Comparison of ENCODE assay signal across 11 mouse cellular contexts in genomic region chr19:57356273-57356672, GRCm38 (mm10). TPM values are rescaled to one million over a fixed set of nuclear protein-coding genes. Genes with fewer than 3 reads are reported as not detected.
DNase-seq lines count a peak whose midpoint lies in the region; ATAC-seq and TF ChIP-seq lines count a peak whose summit lies in the region.
"Had no signal": no experiment of that assay in that cellular context is flagged by ENCODE, and none has a peak within 500 bp of the region (broad histone marks: within the 10 kb centered on the region; RNA-seq: fewer than 3 reads in every experiment).

No protein-coding gene starts in this region.

- H3K4me2 ChIP-seq in forebrain, embryonic 13.5 days: no peak overlapping the region
- H3K4me2 ChIP-seq: midbrain, embryonic 12.5 days had no signal

- no peak for TF ChIP-seq POLR2A in heart, adult 2 months (IDR thresholded peaks at IDR 0.05; ENCODE audit: insufficient read depth, low read depth, low read length)

- DNase-seq in heart, adult 2 months: no peak
- DNase-seq in heart, adult 11 months: no peak
- DNase-seq in limb, embryonic 10.5 days (ENCODE audit: low spot score): no peak
- no peak for DNase-seq in right cerebral cortex, postnatal 4 days
- DNase-seq in midbrain, embryonic 10.5 days (ENCODE audit: low spot score): no peak
- DNase-seq: right cerebral cortex, postnatal 14 days had no signal

- WGBS in heart, adult 2 months: 32% methylated on average over 7 of the region's 7 CpGs
- 87% methylated on average over 7 of the region's 7 CpGs for WGBS in limb, embryonic 10.5 days
- WGBS in forebrain, embryonic 13.5 days: 88% methylated on average over 7 of the region's 7 CpGs
- 85% methylated on average over 7 of the region's 7 CpGs for WGBS in midbrain, embryonic 10.5 days

- no peaks in the 10 kb centered on the region for H3K9me3 ChIP-seq in limb, embryonic 10.5 days (replicated peaks)
- no peaks in the 10 kb centered on the region for H3K9me3 ChIP-seq in megakaryocyte, embryonic 14.5 days
- H3K9me3 ChIP-seq in forebrain, embryonic 13.5 days (replicated peaks): no peaks in the 10 kb centered on the region
- H3K9me3 ChIP-seq in midbrain, embryonic 10.5 days (replicated peaks): no peaks in the 10 kb centered on the region
- H3K9me3 ChIP-seq: midbrain, embryonic 12.5 days had no signal

- peak; percentile 7 for ATAC-seq in CD4-positive, CD25-positive, alpha-beta regulatory T cell, adult 4 months
- ATAC-seq in forebrain, embryonic 13.5 days: no peak

- no peaks in the 10 kb centered on the region for H3K27me3 ChIP-seq in heart, adult 2 months (ENCODE audit: control insufficient read depth, insufficient read depth, low read length)
- H3K27me3 ChIP-seq in limb, embryonic 10.5 days (ENCODE audit: low read depth, poor library complexity, severe bottlenecking): no peaks in the 10 kb centered on the region
- H3K27me3 ChIP-seq in megakaryocyte, embryonic 14.5 days (replicated peaks): no peaks in the 10 kb centered on the region
- H3K27me3 ChIP-seq in forebrain, embryonic 13.5 days: no peaks in the 10 kb centered on the region
- no peaks in the 10 kb centered on the region for H3K27me3 ChIP-seq in midbrain, embryonic 10.5 days (ENCODE audit: low read depth, poor library complexity, severe bottlenecking)
- H3K27me3 ChIP-seq: midbrain, embryonic 12.5 days had no signal

- H3K27ac ChIP-seq in heart, adult 2 months: peak overlapping the region; percentile 84
- H3K27ac ChIP-seq in limb, embryonic 10.5 days: peak overlapping the region; percentile 68; the same call in 1 of the 2 replicates
- no peak overlapping the region for H3K27ac ChIP-seq in forebrain, embryonic 13.5 days
- H3K27ac ChIP-seq in midbrain, embryonic 10.5 days (replicated peaks): no peak overlapping the region

- no peak overlapping the region for H3K9ac ChIP-seq in heart, adult 2 months (ENCODE audit: low read depth, low read length)
- no peak overlapping the region for H3K9ac ChIP-seq in forebrain, embryonic 13.5 days

- H3K36me3 ChIP-seq in heart, adult 2 months (ENCODE audit: control insufficient read depth, insufficient read depth, low read length): no peaks in the 10 kb centered on the region
- peaks cover 9% of the 10 kb centered on the region; the same call in 1 of the 2 replicates for H3K36me3 ChIP-seq in limb, embryonic 10.5 days
- peaks cover 19% of the 10 kb centered on the region for H3K36me3 ChIP-seq in megakaryocyte, embryonic 14.5 days (replicated peaks; ENCODE audit: low read length)
- H3K36me3 ChIP-seq in forebrain, embryonic 13.5 days (ENCODE audit: poor library complexity, severe bottlenecking): no peaks in the 10 kb centered on the region
- 0 out of 2 replicates have a peak, but pooled peaks cover 5% of the 10 kb centered on the region for H3K36me3 ChIP-seq in midbrain, embryonic 10.5 days
- H3K36me3 ChIP-seq: midbrain, embryonic 12.5 days had no signal

- no peak overlapping the region; the same call in 1 of the 2 replicates for H3K4me3 ChIP-seq in heart, adult 2 months
- no peak overlapping the region for H3K4me3 ChIP-seq in limb, embryonic 10.5 days
- H3K4me3 ChIP-seq in megakaryocyte, embryonic 14.5 days (replicated peaks): peak overlapping the region; percentile 85
- H3K4me3 ChIP-seq in forebrain, embryonic 13.5 days: no peak overlapping the region
- no peak overlapping the region for H3K4me3 ChIP-seq in midbrain, embryonic 10.5 days
- H3K4me3 ChIP-seq: erythroblast, embryonic 14.5 days; midbrain, embryonic 12.5 days had no signal

- peaks cover under 1% of the 10 kb centered on the region; the same call in 1 of the 2 replicates for H3K79me2 ChIP-seq in heart, adult 2 months (replicated peaks; ENCODE audit: control insufficient read depth, insufficient read depth, low read length)

- peaks cover 13% of the 10 kb centered on the region for H3K4me1 ChIP-seq in heart, adult 2 months (ENCODE audit: control insufficient read depth, insufficient read depth, low read length)
- peaks cover 27% of the 10 kb centered on the region for H3K4me1 ChIP-seq in limb, embryonic 10.5 days
- H3K4me1 ChIP-seq in megakaryocyte, embryonic 14.5 days: peaks cover 79% of the 10 kb centered on the region
- H3K4me1 ChIP-seq in forebrain, embryonic 13.5 days: peaks cover 18% of the 10 kb centered on the region; the same call in 1 of the 2 replicates
- peaks cover 32% of the 10 kb centered on the region for H3K4me1 ChIP-seq in midbrain, embryonic 10.5 days

- intact Hi-C loops in heart, adult 2 months (cut with DNase I): no loop called here

- no peak for TF ChIP-seq CTCF in heart, adult 2 months (IDR thresholded peaks at IDR 0.05)

- no peak for TF ChIP-seq EP300 in heart, adult 2 months (IDR thresholded peaks at IDR 0.05; ENCODE audit: insufficient read depth, low read depth, low read length)

RNA-seq across cellular contexts. Expression of gene Fam160b1, which starts 4.2 kb away (rescaled TPM):
- 10 to 100 TPM; 10.6 to 11.1 TPM for total RNA-seq in heart, adult 2 months (2021)
- polyA plus RNA-seq in heart, adult 2 months (2012; rRNA removed): 6.7 and 10.2 TPM in 2 replicates
- 1 to 10 TPM; 8.1 to 8.7 TPM for polyA plus RNA-seq in CD4-positive, CD25-positive, alpha-beta regulatory T cell, adult 4 months (2017; shearing (Covaris generic))
- 12.2 and 13.2 TPM in 2 replicates for polyA plus RNA-seq in limb, embryonic 10.5 days (2016; fragmentation: Nextera tagmentation; extraction: Ambion mirVana)
- polyA plus RNA-seq in megakaryocyte, embryonic 14.5 days (2012; ENCODE audit: insufficient read depth, low replicate concordance): 2.9 TPM in 2 replicates
- polyA plus RNA-seq in forebrain, embryonic 13.5 days (2015; fragmentation: Nextera tagmentation; extraction: Ambion mirVana): 11.6 and 12.7 TPM in 2 replicates
- polyA plus RNA-seq in midbrain, embryonic 10.5 days (2016; fragmentation: Nextera tagmentation; extraction: Ambion mirVana): 10.2 and 11.0 TPM in 2 replicates

RNA-seq across cellular contexts. Expression of gene Ablim1, which starts 41.6 kb away (rescaled TPM):
- 100 to 1,000 TPM; 418 to 454 TPM for total RNA-seq in heart, adult 2 months (2021)
- polyA plus RNA-seq in heart, adult 2 months (2012; rRNA removed): 101 and 165 TPM in 2 replicates
- 100 to 1,000 TPM; 290 to 362 TPM for polyA plus RNA-seq in CD4-positive, CD25-positive, alpha-beta regulatory T cell, adult 4 months (2017; shearing (Covaris generic))
- polyA plus RNA-seq in limb, embryonic 10.5 days (2016; fragmentation: Nextera tagmentation; extraction: Ambion mirVana): 13.3 and 16.4 TPM in 2 replicates
- polyA plus RNA-seq in megakaryocyte, embryonic 14.5 days (2012; ENCODE audit: insufficient read depth, low replicate concordance): 0.17 TPM in 1 of 2 replicates, not detected in the other
- 16.5 and 19.2 TPM in 2 replicates for polyA plus RNA-seq in forebrain, embryonic 13.5 days (2015; fragmentation: Nextera tagmentation; extraction: Ambion mirVana)
- 17.8 and 22.2 TPM in 2 replicates for polyA plus RNA-seq in midbrain, embryonic 10.5 days (2016; fragmentation: Nextera tagmentation; extraction: Ambion mirVana)

Comparison
In these comparisons a context has a peak if more than half of its experiments do, and no peak if none do; other contexts are left out.
1. H3K27ac ChIP-seq: peak in heart, adult 2 months (single experiment) and limb, embryonic 10.5 days (single experiment); none in forebrain, embryonic 13.5 days (single experiment) and midbrain, embryonic 10.5 days (single experiment).
2. RNA of gene Ablim1, which starts 41.6 kb away (polyA plus RNA-seq): 290 to 362 TPM in CD4-positive, CD25-positive, alpha-beta regulatory T cell, adult 4 months, 101 to 165 TPM in heart, adult 2 months, 17.8 to 22.2 TPM in midbrain, embryonic 10.5 days, 16.5 to 19.2 TPM in forebrain, embryonic 13.5 days and 13.3 to 16.4 TPM in limb, embryonic 10.5 days; 0.17 TPM in megakaryocyte, embryonic 14.5 days; every median in the first group is over 10 times any median in the second.